Mouse (Mus musculus): ENCODE data around the gene Zfp2. TPM values are rescaled to one million over a fixed set of nuclear protein-coding genes. Genes with fewer than 3 reads are reported as not detected.

The Zfp2 gene
- 10.8 and 10.9 TPM in 2 replicates for polyA plus RNA-seq (2015; fragmentation: Nextera tagmentation; extraction: Ambion mirVana)

DNA sequence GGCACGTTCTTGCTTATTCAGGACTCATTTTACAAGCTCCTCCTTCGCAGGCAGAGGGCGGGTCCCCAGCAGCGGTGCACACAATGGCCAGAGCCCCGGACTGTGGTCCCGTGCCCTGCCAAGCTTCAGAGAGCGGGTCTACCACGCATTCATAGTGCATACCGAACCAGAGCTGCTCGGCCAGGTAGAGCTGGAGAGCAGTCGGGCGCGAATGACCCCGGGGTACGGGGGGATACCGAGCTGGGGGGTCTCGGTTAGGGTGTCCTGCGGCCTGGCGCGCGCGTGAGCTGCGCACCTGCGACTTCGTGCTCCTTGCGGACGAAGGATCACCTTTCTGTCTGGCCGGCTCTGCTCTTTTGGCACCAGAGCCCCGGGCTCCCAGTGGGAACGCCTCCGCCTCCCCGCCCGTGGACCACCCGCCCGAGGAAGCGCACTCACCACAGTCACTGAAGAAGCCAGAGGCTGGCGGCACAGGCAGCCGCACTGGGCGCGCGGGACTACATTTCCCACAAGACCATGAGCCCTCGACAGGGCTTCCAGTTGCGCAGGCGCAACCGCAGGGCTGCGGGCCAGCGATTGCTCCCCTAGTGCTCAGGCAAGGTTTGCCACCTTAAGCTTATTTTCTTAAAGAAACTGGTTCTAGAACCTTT, at the start of gene Zfp2:
Gene Zfp2 (minus strand): TSS at position 495 of the 650 bp plus-strand sequence.
- peak; percentile 95 for DNase-seq (ENCODE audit: low spot score)
- Histone ChIP-seq H3K9me3 (replicated peaks; ENCODE audit: low read length) (no peaks in the 10 kb centered on the region), H3K27me3 (ENCODE audit: insufficient read depth, low read length) (no peaks in the 10 kb centered on the region), H3K4me2 (ENCODE audit: low read length) (peak within 1 kb of the TSS; percentile 72), H3K4me3 (replicated peaks; ENCODE audit: low read depth, low read length) (peak within 1 kb of the TSS; percentile 80), H3K27ac (peak within 1 kb of the TSS; percentile 87), H3K36me3 (ENCODE audit: insufficient read depth, low read length) (peaks cover 12% of the 10 kb centered on the region), H3K4me1 (replicated peaks; ENCODE audit: insufficient read depth, low read length) (no peaks in the 10 kb centered on the region), H3K9ac (ENCODE audit: low read depth, low read length) (peak within 1 kb of the TSS; percentile 78)
- peak; percentile 67 for TF ChIP-seq CTCF (IDR thresholded peaks at IDR 0.05; ENCODE audit: low read depth)
- under 1% methylated on average over 47 of the region's 47 CpGs for WGBS
- ATAC-seq (replicated peaks; ENCODE audit: low FRiP score, low read depth), result peak; percentile 95

DNA sequence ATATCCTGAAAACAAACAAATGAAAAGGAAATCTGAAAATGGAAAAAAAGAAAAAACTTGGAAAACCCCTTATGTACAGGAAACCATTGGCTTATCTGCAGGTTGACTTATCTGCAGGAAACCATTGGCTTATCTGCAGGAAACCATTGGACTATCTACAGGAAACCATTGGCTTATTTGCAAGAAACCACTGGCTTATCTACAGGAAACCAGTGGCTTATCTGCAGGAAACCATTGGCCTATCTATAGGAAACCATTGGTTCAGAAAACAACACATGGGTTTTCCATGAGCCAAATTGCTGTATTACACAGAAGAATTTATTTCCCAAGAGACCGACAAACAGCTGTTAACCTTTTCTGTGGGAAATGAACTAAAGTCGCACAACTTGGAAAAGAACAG, 48.9 kb upstream of the Zfp2 start:
- Histone ChIP-seq H3K4me3 (replicated peaks; ENCODE audit: low read depth, low read length) (no peak overlapping the region), H3K27ac (no peak overlapping the region), H3K4me2 (ENCODE audit: low read length) (no peak overlapping the region), H3K9me3 (replicated peaks; ENCODE audit: low read length) (no peaks in the 10 kb centered on the region), H3K9ac (ENCODE audit: low read depth, low read length) (no peak overlapping the region), H3K4me1 (replicated peaks; ENCODE audit: insufficient read depth, low read length) (no peaks in the 10 kb centered on the region), H3K36me3 (ENCODE audit: insufficient read depth, low read length) (no peaks in the 10 kb centered on the region), H3K27me3 (ENCODE audit: insufficient read depth, low read length) (no peaks in the 10 kb centered on the region)
- TF ChIP-seq CTCF (IDR thresholded peaks at IDR 0.05; ENCODE audit: low read depth), result no peak
- no peak for ATAC-seq (replicated peaks; ENCODE audit: low FRiP score, low read depth)
- WGBS, result 65% methylated on average over 2 of the region's 2 CpGs
- peak; percentile 42 for DNase-seq (ENCODE audit: low spot score)

DNA sequence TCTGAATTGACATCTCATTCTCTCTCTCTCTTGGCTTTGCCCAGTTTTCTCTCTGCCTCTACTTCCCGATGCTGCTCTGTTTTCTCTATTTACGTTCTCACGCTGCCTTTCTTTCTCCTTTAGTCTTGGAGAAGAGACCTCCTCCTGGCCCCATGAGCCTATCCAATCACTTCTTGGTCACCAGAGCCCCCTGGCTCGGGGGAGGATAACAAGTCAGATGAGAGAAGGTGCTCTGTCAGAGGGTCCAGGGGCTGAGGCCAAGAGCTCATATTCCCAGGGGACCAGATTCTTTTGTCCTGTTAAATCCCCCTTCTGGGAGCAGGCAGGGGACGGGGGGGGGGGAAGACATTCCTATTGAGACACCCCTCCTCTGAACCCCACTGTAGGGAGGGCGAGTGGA, 37.7 kb upstream of the Zfp2 start, which contains the start of gene Prop1:
Gene Prop1 (minus strand): TSS at position 101 of the 400 bp plus-strand sequence.
- WGBS, result 69% methylated on average over 6 of the region's 6 CpGs
- DNase-seq (ENCODE audit: low spot score), result no peak
- Histone ChIP-seq H3K27me3 (ENCODE audit: insufficient read depth, low read length) (no peaks in the 10 kb centered on the region), H3K4me3 (replicated peaks; ENCODE audit: low read depth, low read length) (no peak within 1 kb of the TSS), H3K9ac (ENCODE audit: low read depth, low read length) (no peak within 1 kb of the TSS), H3K27ac (no peak within 1 kb of the TSS), H3K4me2 (ENCODE audit: low read length) (0 out of 2 replicates have a peak within 1 kb of the TSS, but pooled peaks have one; percentile 25), H3K36me3 (ENCODE audit: insufficient read depth, low read length) (no peaks in the 10 kb centered on the region), H3K4me1 (replicated peaks; ENCODE audit: insufficient read depth, low read length) (no peaks in the 10 kb centered on the region), H3K9me3 (replicated peaks; ENCODE audit: low read length) (no peaks in the 10 kb centered on the region)
- TF ChIP-seq CTCF (IDR thresholded peaks at IDR 0.05; ENCODE audit: low read depth), result no peak
- ATAC-seq (replicated peaks; ENCODE audit: low FRiP score, low read depth), result no peak

DNA sequence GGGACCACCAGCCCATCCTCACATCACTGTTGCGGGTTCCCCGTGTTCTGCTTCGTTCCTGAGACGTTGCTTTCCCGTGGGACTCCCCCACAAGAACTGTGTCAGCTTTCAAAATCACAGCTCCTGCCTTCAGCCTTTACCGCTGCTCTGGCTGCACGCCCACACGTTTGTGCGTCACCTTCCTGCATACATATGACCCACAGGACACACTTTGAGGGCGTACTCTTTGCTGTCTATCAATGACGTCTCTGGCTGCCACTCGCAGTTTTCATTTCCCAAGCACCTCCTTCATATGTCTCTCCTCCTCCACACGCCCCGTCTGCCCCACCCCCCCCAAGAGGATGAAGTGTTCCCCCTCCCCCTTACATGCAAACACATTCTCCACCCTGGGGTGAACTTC, 36.3 kb upstream of the Zfp2 start:
- ATAC-seq (replicated peaks; ENCODE audit: low FRiP score, low read depth) (no peak; the same call in 1 of the 2 replicates), DNase-seq (ENCODE audit: low spot score) (peak; percentile 64)
- Histone ChIP-seq H3K4me3 (replicated peaks; ENCODE audit: low read depth, low read length) (no peak overlapping the region), H3K36me3 (ENCODE audit: insufficient read depth, low read length) (no peaks in the 10 kb centered on the region), H3K27ac (no peak overlapping the region), H3K27me3 (ENCODE audit: insufficient read depth, low read length) (no peaks in the 10 kb centered on the region), H3K9me3 (replicated peaks; ENCODE audit: low read length) (no peaks in the 10 kb centered on the region), H3K9ac (ENCODE audit: low read depth, low read length) (no peak overlapping the region), H3K4me1 (replicated peaks; ENCODE audit: insufficient read depth, low read length) (no peaks in the 10 kb centered on the region), H3K4me2 (ENCODE audit: low read length) (peak overlapping the region; percentile 25; the same call in 1 of the 2 replicates)
- TF ChIP-seq CTCF (IDR thresholded peaks at IDR 0.05; ENCODE audit: low read depth), result no peak
- 19% methylated on average over 14 of the region's 14 CpGs for whole genome bisulfite sequencing

DNA sequence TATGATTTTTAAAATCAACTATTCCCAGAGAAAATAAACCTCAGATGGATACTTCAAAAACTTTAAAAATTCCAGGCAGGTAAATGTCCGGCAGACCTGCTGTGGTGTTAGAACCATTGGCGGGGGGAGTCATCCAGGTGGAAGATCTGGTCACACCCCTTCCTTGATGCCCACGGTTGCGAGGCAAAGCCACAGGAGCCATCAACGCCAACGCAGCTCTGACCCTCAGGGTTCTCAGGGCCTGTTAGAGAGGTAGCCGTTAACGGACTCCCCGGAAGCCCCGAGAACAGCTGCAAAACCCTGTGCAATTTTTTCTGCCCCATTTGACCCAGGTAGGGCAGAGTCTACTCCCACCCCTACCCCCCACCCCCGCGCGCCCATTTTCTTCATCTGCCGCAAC, 27.5 kb upstream of the Zfp2 start, which contains the start of gene 4933414I15Rik:
Gene 4933414I15Rik (minus strand): TSS at position 260 of the 400 bp plus-strand sequence.
- ATAC-seq (replicated peaks; ENCODE audit: low FRiP score, low read depth), result no peak

DNA sequence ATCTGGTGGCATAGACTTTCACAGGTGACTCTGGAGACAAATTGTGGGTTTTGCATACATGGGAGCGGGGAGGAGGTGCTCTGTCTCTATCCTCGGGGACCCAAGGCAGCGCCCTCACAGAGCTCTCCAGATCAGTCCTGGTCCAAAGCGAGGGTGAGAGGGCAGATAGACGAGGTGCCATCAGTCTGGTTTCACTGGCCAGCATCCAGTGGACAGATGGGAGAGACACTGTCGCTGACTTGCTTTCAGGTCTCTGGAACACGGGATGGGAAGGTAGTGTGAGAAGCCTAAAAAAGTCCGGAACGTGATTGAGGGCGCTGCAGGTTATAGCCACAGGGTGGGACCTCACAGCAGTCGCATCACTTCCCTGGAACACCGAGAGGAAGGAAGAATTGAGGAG, 26.4 kb upstream of the Zfp2 start:
- DNase-seq (ENCODE audit: low spot score) (no peak), ATAC-seq (replicated peaks; ENCODE audit: low FRiP score, low read depth) (no peak)
- Histone ChIP-seq H3K27me3 (ENCODE audit: insufficient read depth, low read length) (no peaks in the 10 kb centered on the region), H3K27ac (no peak overlapping the region), H3K36me3 (ENCODE audit: insufficient read depth, low read length) (no peaks in the 10 kb centered on the region), H3K9ac (ENCODE audit: low read depth, low read length) (no peak overlapping the region), H3K4me1 (replicated peaks; ENCODE audit: insufficient read depth, low read length) (no peaks in the 10 kb centered on the region), H3K9me3 (replicated peaks; ENCODE audit: low read length) (no peaks in the 10 kb centered on the region), H3K4me3 (replicated peaks; ENCODE audit: low read depth, low read length) (no peak overlapping the region), H3K4me2 (ENCODE audit: low read length) (no peak overlapping the region)
- no peak for TF ChIP-seq CTCF (IDR thresholded peaks at IDR 0.05; ENCODE audit: low read depth)
- 45% methylated on average over 12 of the region's 12 CpGs for WGBS

More for the DNA sequence above, 27.5 kb upstream of the Zfp2 start, which contains the start of gene 4933414I15Rik:
- H3K27me3 ChIP-seq (ENCODE audit: insufficient read depth, low read length), result no peaks in the 10 kb centered on the region
- no peak for TF ChIP-seq CTCF (IDR thresholded peaks at IDR 0.05; ENCODE audit: low read depth)
- no peak within 1 kb of the TSS for H3K27ac ChIP-seq
- no peaks in the 10 kb centered on the region for H3K4me1 ChIP-seq (replicated peaks; ENCODE audit: insufficient read depth, low read length)
- no peak within 1 kb of the TSS for H3K4me2 ChIP-seq (ENCODE audit: low read length)
- DNase-seq (ENCODE audit: low spot score), result no peak
- WGBS, result 76% methylated on average over 14 of the region's 14 CpGs
- H3K9me3 ChIP-seq (replicated peaks; ENCODE audit: low read length), result no peaks in the 10 kb centered on the region
- H3K9ac ChIP-seq (ENCODE audit: low read depth, low read length), result no peak within 1 kb of the TSS
- H3K4me3 ChIP-seq (replicated peaks; ENCODE audit: low read depth, low read length), result no peak within 1 kb of the TSS
- no peaks in the 10 kb centered on the region for H3K36me3 ChIP-seq (ENCODE audit: insufficient read depth, low read length)

Measured in kidney, postnatal 0 days (tissue).